Mouse (Mus musculus): ENCODE results near the gene Drc3.

- TF ChIP-seq CTCF (conservative IDR thresholded peaks at IDR 0.05; ENCODE audit: low read length) (no peak), NANOG (IDR thresholded peaks at IDR 0.05; ENCODE audit: borderline replicate concordance, low read length) (no peak)
These were observed 1.2 kb upstream of the Drc3 start for GRCm38 (mm10) chr11:60351925-60352371.
